Mouse (Mus musculus): ENCODE results near the gene Olfr689. TPM values are rescaled to one million over a fixed set of nuclear protein-coding genes. Genes with fewer than 3 reads are reported as not detected.

The Olfr689 gene
- not detected in 2 replicates for polyA plus RNA-seq (2014; fragmentation: Nextera tagmentation; extraction: Ambion mirVana)

DNA sequence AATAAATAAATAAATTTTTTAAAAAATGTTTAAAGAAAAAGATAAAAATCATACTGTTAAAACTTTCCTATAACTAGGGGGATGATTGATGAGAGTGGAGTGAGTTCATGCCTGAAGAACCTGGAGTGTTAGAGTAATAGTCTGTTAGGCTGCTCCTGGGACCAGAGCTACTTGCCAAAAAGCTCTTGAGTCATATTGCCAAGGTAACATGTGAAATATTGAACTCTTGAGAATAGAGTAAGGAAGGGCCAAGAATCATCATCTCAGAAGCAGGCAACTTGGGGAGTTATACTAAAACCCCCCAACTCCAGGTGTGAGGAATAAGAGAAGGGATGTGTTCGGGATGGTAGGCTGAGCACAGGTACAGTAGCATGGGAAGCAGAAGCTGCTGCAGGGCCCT is at the start of gene Olfr689:
Gene Olfr689, plus strand, starts transcription at position 301 of the 400 bp plus-strand sequence.
- no peak within 1 kb of the TSS for H3K9ac ChIP-seq (ENCODE audit: low read length)
- H3K27me3 ChIP-seq (ENCODE audit: control insufficient read depth, insufficient read depth, low read length) = no peaks in the 10 kb centered on the region
- H3K4me3 ChIP-seq (ENCODE audit: control insufficient read depth in 1 of 2, insufficient read depth in 1 of 2, low read depth in 1 of 2, low read length in 2 of 2) = no peak within 1 kb of the TSS
- H3K36me3 ChIP-seq (ENCODE audit: control insufficient read depth, insufficient read depth, low read length) = no peaks in the 10 kb centered on the region
- H3K27ac ChIP-seq (replicated peaks in 1 of 2; ENCODE audit: control insufficient read depth in 1 of 2, insufficient read depth in 1 of 2, low read depth in 2 of 2, low read length in 2 of 2) = no peak within 1 kb of the TSS
- WGBS = 71% methylated on average over 1 of the region's 1 CpGs
- no peak within 1 kb of the TSS for H3K4me2 ChIP-seq (ENCODE audit: low read length)
- no peaks in the 10 kb centered on the region for H3K4me1 ChIP-seq (ENCODE audit: control insufficient read depth in 2 of 2, insufficient read depth in 2 of 2, low read length in 2 of 2)
- H3K9me3 ChIP-seq (ENCODE audit: control insufficient read depth, low read length) = no peaks in the 10 kb centered on the region
- ATAC-seq (ENCODE audit: insufficient number of reproducible peaks, insufficient read depth, low FRiP score, low read depth) = no peak

DNA sequence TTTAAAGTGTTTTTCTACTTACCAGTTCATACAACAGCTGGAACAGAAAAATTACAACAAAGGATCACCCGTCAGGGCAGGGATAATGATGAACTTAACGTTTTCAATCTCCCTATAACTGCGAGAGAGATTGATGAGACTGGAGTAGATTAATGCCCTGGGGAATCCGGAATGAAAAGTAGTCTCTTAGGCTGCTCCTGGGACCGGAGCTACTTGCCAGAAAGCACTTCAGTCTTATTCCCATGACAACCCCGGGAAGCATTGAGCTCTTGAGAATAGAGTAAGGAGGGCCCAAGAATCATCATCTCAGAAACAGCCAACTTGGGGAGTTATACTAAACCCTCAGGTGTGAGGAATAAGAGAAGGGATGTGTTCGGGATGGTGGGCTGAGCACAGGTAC is 38.5 kb upstream of the Olfr689 start:
- no peaks in the 10 kb centered on the region for H3K27me3 ChIP-seq (ENCODE audit: control insufficient read depth, insufficient read depth, low read length)
- no peak for ATAC-seq (ENCODE audit: insufficient number of reproducible peaks, insufficient read depth, low FRiP score, low read depth)
- H3K4me1 ChIP-seq (ENCODE audit: control insufficient read depth in 2 of 2, insufficient read depth in 2 of 2, low read length in 2 of 2) = no peaks in the 10 kb centered on the region
- no peaks in the 10 kb centered on the region for H3K36me3 ChIP-seq (ENCODE audit: control insufficient read depth, insufficient read depth, low read length)
- H3K4me2 ChIP-seq (ENCODE audit: low read length) = no peak overlapping the region
- H3K9me3 ChIP-seq (ENCODE audit: control insufficient read depth, low read length) = no peaks in the 10 kb centered on the region
- H3K27ac ChIP-seq (replicated peaks in 1 of 2; ENCODE audit: control insufficient read depth in 1 of 2, insufficient read depth in 1 of 2, low read depth in 2 of 2, low read length in 2 of 2) = no peak overlapping the region
- H3K9ac ChIP-seq (ENCODE audit: low read length) = no peak overlapping the region
- 69% methylated on average over 7 of the region's 7 CpGs for WGBS
- no peak overlapping the region for H3K4me3 ChIP-seq (ENCODE audit: control insufficient read depth in 1 of 2, insufficient read depth in 1 of 2, low read depth in 1 of 2, low read length in 2 of 2)

DNA sequence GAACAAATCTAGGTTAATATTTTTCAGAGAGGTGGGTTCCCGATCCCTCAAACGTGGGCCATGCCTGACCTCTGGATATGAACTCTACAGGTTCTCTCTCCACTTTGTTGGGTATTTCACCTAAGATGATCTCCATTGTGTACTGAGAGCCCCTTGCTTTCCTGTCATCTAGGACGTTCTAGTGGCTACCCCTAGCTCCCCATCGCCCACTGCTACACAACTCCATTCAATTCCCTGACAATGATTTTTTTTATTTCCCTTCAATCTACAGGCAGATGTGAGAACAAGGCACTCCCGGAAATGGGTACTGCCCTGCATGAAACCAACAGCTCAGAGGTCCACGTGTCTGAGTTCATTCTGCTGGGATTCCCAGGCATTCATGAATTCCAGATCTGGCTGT is 23.2 kb upstream of the Olfr689 start, which contains the start of gene Olfr688:
Gene Olfr688, plus strand, starts transcription at position 301 of the 400 bp plus-strand sequence.
- no peaks in the 10 kb centered on the region for H3K27me3 ChIP-seq (ENCODE audit: control insufficient read depth, insufficient read depth, low read length)
- no peak for ATAC-seq (ENCODE audit: insufficient number of reproducible peaks, insufficient read depth, low FRiP score, low read depth)
- no peaks in the 10 kb centered on the region for H3K36me3 ChIP-seq (ENCODE audit: control insufficient read depth, insufficient read depth, low read length)
- no peaks in the 10 kb centered on the region for H3K9me3 ChIP-seq (ENCODE audit: control insufficient read depth, low read length)
- 72% methylated on average over 6 of the region's 6 CpGs for WGBS
- no peak within 1 kb of the TSS for H3K4me3 ChIP-seq (ENCODE audit: control insufficient read depth in 1 of 2, insufficient read depth in 1 of 2, low read depth in 1 of 2, low read length in 2 of 2)
- no peak within 1 kb of the TSS for H3K27ac ChIP-seq (replicated peaks in 1 of 2; ENCODE audit: control insufficient read depth in 1 of 2, insufficient read depth in 1 of 2, low read depth in 2 of 2, low read length in 2 of 2)
- H3K9ac ChIP-seq (ENCODE audit: low read length) = no peak within 1 kb of the TSS
- no peaks in the 10 kb centered on the region for H3K4me1 ChIP-seq (ENCODE audit: control insufficient read depth in 2 of 2, insufficient read depth in 2 of 2, low read length in 2 of 2)
- H3K4me2 ChIP-seq (ENCODE audit: low read length) = no peak within 1 kb of the TSS

DNA sequence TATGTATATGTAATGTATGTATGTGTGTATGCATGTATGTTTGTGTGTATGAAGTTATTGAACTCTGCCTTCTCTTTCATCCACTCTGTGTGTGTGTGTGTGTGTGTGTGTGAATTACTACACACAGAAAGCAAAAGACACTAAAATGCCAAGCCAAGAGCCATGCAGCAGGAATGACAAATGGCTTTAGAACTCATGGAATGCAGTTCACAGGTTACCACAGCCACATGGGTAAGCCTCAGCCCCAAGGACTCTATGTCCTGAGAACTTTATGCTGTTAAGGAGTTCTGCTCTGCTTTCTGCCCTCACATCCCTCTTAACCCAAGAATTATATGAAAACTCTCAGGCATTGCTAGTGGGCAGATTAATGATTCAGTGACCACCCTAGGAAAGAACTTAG is 20.9 kb upstream of the Olfr689 start:
- Histone ChIP-seq H3K9me3 (ENCODE audit: control insufficient read depth, low read length) (no peaks in the 10 kb centered on the region), H3K4me3 (ENCODE audit: control insufficient read depth in 1 of 2, insufficient read depth in 1 of 2, low read depth in 1 of 2, low read length in 2 of 2) (no peak overlapping the region), H3K4me1 (ENCODE audit: control insufficient read depth in 2 of 2, insufficient read depth in 2 of 2, low read length in 2 of 2) (no peaks in the 10 kb centered on the region), H3K36me3 (ENCODE audit: control insufficient read depth, insufficient read depth, low read length) (no peaks in the 10 kb centered on the region), H3K27me3 (ENCODE audit: control insufficient read depth, insufficient read depth, low read length) (no peaks in the 10 kb centered on the region), H3K27ac (replicated peaks in 1 of 2; ENCODE audit: control insufficient read depth in 1 of 2, insufficient read depth in 1 of 2, low read depth in 2 of 2, low read length in 2 of 2) (no peak overlapping the region), H3K4me2 (ENCODE audit: low read length) (no peak overlapping the region), H3K9ac (ENCODE audit: low read length) (no peak overlapping the region)
- ATAC-seq (ENCODE audit: insufficient number of reproducible peaks, insufficient read depth, low FRiP score, low read depth) = no peak

DNA sequence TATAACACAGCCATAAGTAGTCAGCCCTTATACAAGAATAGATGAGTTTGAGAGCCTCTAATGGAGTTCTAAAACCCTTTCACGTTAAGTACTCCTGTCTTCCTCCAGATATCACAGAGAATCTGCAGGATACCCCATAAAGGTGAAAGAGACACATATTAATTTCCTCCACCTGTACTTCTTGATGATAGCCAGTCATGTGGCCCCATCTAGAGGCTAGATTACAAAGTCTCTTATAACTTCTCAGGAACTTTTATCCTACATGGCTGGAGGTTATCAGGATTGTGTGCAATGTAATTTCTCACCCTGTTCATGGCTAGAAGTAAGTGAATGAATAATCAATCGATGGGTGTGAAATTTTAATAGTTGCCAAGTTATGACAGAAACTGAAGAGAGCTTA is 14.3 kb downstream of the Olfr689 start:
- Histone ChIP-seq H3K9me3 (ENCODE audit: control insufficient read depth, low read length) (no peaks in the 10 kb centered on the region), H3K27ac (replicated peaks in 1 of 2; ENCODE audit: control insufficient read depth in 1 of 2, insufficient read depth in 1 of 2, low read depth in 2 of 2, low read length in 2 of 2) (no peak overlapping the region), H3K36me3 (ENCODE audit: control insufficient read depth, insufficient read depth, low read length) (no peaks in the 10 kb centered on the region), H3K4me3 (ENCODE audit: control insufficient read depth in 1 of 2, insufficient read depth in 1 of 2, low read depth in 1 of 2, low read length in 2 of 2) (no peak overlapping the region), H3K4me1 (ENCODE audit: control insufficient read depth in 2 of 2, insufficient read depth in 2 of 2, low read length in 2 of 2) (no peaks in the 10 kb centered on the region), H3K4me2 (ENCODE audit: low read length) (no peak overlapping the region), H3K9ac (ENCODE audit: low read length) (no peak overlapping the region), H3K27me3 (ENCODE audit: control insufficient read depth, insufficient read depth, low read length) (no peaks in the 10 kb centered on the region)
- no peak for ATAC-seq (ENCODE audit: insufficient number of reproducible peaks, insufficient read depth, low FRiP score, low read depth)
- 62% methylated on average over 2 of the region's 2 CpGs for WGBS

DNA sequence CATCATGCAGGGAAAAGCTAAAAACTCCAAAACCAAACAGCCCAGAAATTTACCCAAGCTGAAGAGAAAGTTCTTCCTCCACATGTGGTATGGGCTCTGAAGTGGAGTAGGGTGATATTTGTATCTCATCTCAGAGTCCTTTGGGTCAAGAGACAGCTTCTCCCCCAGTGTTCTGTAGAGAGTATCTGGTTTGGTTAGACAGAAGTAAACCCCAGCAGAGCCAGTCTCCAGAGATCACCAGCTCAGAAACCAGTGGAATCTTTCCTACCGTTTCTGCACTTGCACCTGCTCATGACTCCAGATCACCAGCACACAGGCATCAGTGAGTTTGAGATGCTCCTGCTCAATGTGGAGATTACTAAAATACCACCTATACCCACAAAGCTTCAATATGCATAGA is 23.0 kb downstream of the Olfr689 start, which contains the start of gene Olfr690:
Gene Olfr690, minus strand, starts transcription at position 101 of the 400 bp plus-strand sequence.
- WGBS = 75% methylated on average over 1 of the region's 1 CpGs
- ATAC-seq (ENCODE audit: insufficient number of reproducible peaks, insufficient read depth, low FRiP score, low read depth) = no peak

DNA sequence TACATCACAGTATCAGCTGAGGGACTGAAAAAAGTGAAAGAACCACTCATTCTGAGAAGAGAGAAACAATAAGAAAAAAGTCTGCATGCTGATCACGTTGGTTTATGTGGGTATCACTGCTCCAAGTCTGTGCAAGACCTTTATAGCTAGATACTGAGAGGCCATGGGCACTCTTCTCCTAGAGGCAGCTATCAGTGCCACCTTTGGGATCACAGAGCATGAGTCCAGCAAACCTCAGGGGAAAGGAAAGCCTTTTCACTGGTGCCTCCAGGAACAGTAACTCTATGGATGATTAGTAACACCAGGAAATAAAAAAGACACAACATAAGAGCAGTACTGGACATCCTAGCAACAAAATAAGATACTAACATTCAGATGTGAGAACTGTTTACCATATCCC is 31.2 kb downstream of the Olfr689 start, which contains the start of gene Olfr691:
Gene Olfr691, minus strand, starts transcription at position 101 of the 400 bp plus-strand sequence.
- Histone ChIP-seq H3K27ac (replicated peaks in 1 of 2; ENCODE audit: control insufficient read depth in 1 of 2, insufficient read depth in 1 of 2, low read depth in 2 of 2, low read length in 2 of 2) (no peak within 1 kb of the TSS), H3K9ac (ENCODE audit: low read length) (no peak within 1 kb of the TSS), H3K36me3 (ENCODE audit: control insufficient read depth, insufficient read depth, low read length) (no peaks in the 10 kb centered on the region), H3K4me3 (ENCODE audit: control insufficient read depth in 1 of 2, insufficient read depth in 1 of 2, low read depth in 1 of 2, low read length in 2 of 2) (no peak within 1 kb of the TSS), H3K4me2 (ENCODE audit: low read length) (no peak within 1 kb of the TSS), H3K9me3 (ENCODE audit: control insufficient read depth, low read length) (no peaks in the 10 kb centered on the region), H3K27me3 (ENCODE audit: control insufficient read depth, insufficient read depth, low read length) (no peaks in the 10 kb centered on the region), H3K4me1 (ENCODE audit: control insufficient read depth in 2 of 2, insufficient read depth in 2 of 2, low read length in 2 of 2) (no peaks in the 10 kb centered on the region)
- 47% methylated on average over 1 of the region's 1 CpGs for WGBS
- no peak for ATAC-seq (ENCODE audit: insufficient number of reproducible peaks, insufficient read depth, low FRiP score, low read depth)

More for the DNA sequence above, 23.0 kb downstream of the Olfr689 start, which contains the start of gene Olfr690:
- no peaks in the 10 kb centered on the region for H3K4me1 ChIP-seq (ENCODE audit: control insufficient read depth in 2 of 2, insufficient read depth in 2 of 2, low read length in 2 of 2)
- no peak within 1 kb of the TSS for H3K4me2 ChIP-seq (ENCODE audit: low read length)
- no peak within 1 kb of the TSS for H3K27ac ChIP-seq (replicated peaks in 1 of 2; ENCODE audit: control insufficient read depth in 1 of 2, insufficient read depth in 1 of 2, low read depth in 2 of 2, low read length in 2 of 2)
- H3K9ac ChIP-seq (ENCODE audit: low read length) = no peak within 1 kb of the TSS
- H3K9me3 ChIP-seq (ENCODE audit: control insufficient read depth, low read length) = no peaks in the 10 kb centered on the region
- no peak within 1 kb of the TSS for H3K4me3 ChIP-seq (ENCODE audit: control insufficient read depth in 1 of 2, insufficient read depth in 1 of 2, low read depth in 1 of 2, low read length in 2 of 2)
- no peaks in the 10 kb centered on the region for H3K36me3 ChIP-seq (ENCODE audit: control insufficient read depth, insufficient read depth, low read length)
- H3K27me3 ChIP-seq (ENCODE audit: control insufficient read depth, insufficient read depth, low read length) = no peaks in the 10 kb centered on the region

DNA sequence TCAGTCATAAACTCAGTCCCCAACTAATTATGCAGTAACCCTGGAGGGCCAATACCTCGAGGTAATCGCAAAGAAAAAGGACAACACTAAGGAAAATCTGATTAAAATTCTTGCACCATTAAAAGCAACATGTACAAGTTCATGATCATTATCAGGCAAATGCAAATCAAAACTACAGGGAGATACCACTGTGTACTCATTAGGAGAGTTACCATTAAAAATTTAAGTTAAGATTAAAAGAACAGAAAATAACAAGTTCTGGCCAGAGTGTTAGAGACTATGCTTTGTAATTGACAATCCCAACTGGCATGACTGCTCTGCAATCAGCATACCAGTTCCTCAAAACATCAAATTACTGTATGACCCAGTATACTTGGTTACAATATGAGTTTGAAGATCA is 31.8 kb downstream of the Olfr689 start:
- no peak overlapping the region for H3K4me2 ChIP-seq (ENCODE audit: low read length)
- 77% methylated on average over 2 of the region's 2 CpGs for WGBS
- no peak for ATAC-seq (ENCODE audit: insufficient number of reproducible peaks, insufficient read depth, low FRiP score, low read depth)
- no peaks in the 10 kb centered on the region for H3K9me3 ChIP-seq (ENCODE audit: control insufficient read depth, low read length)
- no peaks in the 10 kb centered on the region for H3K27me3 ChIP-seq (ENCODE audit: control insufficient read depth, insufficient read depth, low read length)
- no peaks in the 10 kb centered on the region for H3K4me1 ChIP-seq (ENCODE audit: control insufficient read depth in 2 of 2, insufficient read depth in 2 of 2, low read length in 2 of 2)
- no peak overlapping the region for H3K4me3 ChIP-seq (ENCODE audit: control insufficient read depth in 1 of 2, insufficient read depth in 1 of 2, low read depth in 1 of 2, low read length in 2 of 2)
- no peaks in the 10 kb centered on the region for H3K36me3 ChIP-seq (ENCODE audit: control insufficient read depth, insufficient read depth, low read length)
- no peak overlapping the region for H3K9ac ChIP-seq (ENCODE audit: low read length)
- no peak overlapping the region for H3K27ac ChIP-seq (replicated peaks in 1 of 2; ENCODE audit: control insufficient read depth in 1 of 2, insufficient read depth in 1 of 2, low read depth in 2 of 2, low read length in 2 of 2)

Measured in heart, embryonic 14.5 days (tissue).